Mouse (Mus musculus) myocyte (in vitro differentiated cells): ENCODE results near the gene Nupr1.

Experiments used
- CEBPB ChIP-seq: IDR thresholded peaks from 2 replicates; pipeline ENCODE4 v1.6.1; 2011; ENCODE audit warnings: mild to moderate bottlenecking, moderate library complexity; ENCODE audit not compliant: poor library complexity, insufficient read depth, severe bottlenecking
- MYOD1 ChIP-seq, 3 experiments: IDR thresholded peaks; one replicate each; pipeline ENCODE4 v1.6.1; 2011; ENCODE audit warnings: control low read depth in 2 of 3, low read depth in 2 of 3, mild to moderate bottlenecking in 2 of 3, moderate library complexity in 1 of 3; ENCODE audit not compliant: insufficient read length in 2 of 3, control insufficient read depth in 1 of 3
- USF1 ChIP-seq: IDR thresholded peaks from one replicate; pipeline ENCODE4 v1.6.1; 2011; ENCODE audit warnings: low read depth, mild to moderate bottlenecking, control low read depth, moderate library complexity

GRCm38 (mm10) chr7:126649231-126650051 lies 18.8 kb upstream of the Nupr1 start, which contains the start of gene Sgf29:
- TF ChIP-seq MYOD1 (IDR thresholded peaks at IDR 0.05; ENCODE audit: control insufficient read depth in 1 of 3, insufficient read length in 2 of 3, low read depth in 2 of 3), result peak in 1 of 3 experiments; percentile 2
- no peak for TF ChIP-seq USF1
- no peak for TF ChIP-seq CEBPB
